Mouse (Mus musculus) right cerebral cortex, postnatal 4 days (tissue): ENCODE measurements around the gene Rgs4.

Experiments
- DNase-seq: peaks from one replicate; pipeline ENCODE4 v3.0.0-alpha.2; 2022

Rgs4 gene

DNA sequence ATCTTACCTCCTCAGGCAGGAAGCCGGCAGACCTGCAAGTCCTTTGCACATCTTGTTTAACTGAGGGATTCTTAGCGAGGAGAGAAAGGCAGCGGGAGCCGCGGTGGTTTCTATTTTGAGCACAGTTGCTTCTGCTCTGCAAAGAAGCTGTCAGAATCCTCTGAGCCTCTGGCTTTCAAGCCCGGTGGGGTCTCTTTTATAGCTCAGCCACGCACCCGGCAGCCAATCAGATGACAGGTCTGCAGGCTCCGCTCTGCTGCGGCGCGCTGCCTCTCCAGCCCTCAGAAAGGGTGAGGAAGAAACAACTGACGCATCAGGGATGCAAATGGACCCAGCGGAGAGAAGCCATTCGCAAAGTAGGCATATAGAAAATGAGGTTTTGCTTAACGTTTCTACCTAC lies at the start of gene Rgs4:
TSS of gene Rgs4 (minus strand) at position 170 of the 400 bp plus-strand sequence.
- peak; percentile 75 for DNase-seq

DNA sequence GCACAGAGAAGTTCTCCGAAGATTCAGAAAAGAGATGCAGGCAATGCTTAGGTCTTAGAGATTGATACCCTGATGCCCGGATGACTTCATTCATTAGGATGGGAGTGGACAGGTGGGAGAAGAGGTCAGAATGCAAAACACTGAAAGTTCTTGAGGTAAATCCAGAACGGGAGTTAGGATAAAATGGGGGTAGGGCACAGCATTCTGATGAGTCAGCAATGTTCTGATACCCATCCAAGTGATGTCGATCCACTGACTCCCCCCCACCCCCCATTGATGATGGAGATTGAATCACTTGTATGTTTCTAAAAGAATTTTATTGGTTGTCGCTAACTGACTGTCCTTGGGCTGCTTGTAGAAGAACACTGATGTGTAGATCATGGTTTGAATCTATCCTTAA lies 45.0 kb upstream of the Rgs4 start:
- no peak for DNase-seq

DNA sequence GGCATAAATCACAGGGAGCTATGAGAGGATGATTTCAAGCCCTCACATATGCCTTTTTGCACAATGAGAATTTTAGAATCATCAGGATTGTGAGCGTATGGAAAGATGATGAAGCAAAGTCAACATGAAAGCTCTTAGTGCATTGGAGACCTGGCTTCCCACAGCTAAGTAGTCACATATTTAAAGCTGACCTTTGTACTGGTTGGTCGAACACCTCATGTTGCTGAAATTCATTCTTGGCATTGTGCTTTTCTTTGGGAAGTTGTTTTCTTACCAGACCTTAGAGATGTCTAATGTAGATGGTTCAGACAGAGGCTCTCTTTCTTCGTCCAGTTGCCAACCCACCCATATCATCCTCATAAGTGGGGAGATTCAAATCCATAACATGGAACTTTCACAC lies 38.5 kb upstream of the Rgs4 start:
- no peak for DNase-seq

DNA sequence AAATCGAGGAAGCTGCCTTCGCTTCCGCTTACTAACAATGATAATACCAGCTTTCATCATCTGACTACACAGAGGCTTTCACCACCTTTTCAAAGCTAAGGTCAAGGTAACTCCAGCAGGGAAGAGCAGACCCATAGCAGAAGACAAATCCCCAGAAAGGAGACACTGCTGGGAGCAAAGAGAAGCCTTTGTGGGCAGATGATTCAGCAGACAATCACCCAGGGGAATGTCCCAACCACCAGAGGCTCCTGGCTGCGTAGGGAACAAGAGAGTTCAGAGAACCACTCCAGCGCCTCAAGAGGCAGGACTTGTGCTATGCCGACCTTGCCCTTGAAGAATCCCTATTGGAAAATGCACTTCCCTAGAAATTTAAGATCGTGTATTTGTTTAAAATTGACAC lies 29.1 kb upstream of the Rgs4 start:
- DNase-seq = no peak

DNA sequence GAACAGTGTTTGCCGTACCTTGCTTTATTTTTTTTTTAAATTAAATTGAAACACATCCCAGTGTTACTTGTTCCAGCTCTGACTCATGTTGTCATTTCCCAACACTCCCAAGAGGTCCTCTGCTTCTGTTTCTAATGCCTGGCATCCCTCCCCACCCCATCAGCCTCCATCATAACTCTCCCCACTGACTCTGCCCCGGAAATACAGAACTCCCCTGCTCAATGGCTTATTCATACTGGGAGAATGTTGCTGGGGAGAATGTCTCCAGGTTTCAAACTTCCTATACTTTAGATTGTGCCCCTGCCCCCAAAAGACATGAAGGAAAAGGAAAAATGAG lies 17.1 kb upstream of the Rgs4 start:
- DNase-seq = no peak

DNA sequence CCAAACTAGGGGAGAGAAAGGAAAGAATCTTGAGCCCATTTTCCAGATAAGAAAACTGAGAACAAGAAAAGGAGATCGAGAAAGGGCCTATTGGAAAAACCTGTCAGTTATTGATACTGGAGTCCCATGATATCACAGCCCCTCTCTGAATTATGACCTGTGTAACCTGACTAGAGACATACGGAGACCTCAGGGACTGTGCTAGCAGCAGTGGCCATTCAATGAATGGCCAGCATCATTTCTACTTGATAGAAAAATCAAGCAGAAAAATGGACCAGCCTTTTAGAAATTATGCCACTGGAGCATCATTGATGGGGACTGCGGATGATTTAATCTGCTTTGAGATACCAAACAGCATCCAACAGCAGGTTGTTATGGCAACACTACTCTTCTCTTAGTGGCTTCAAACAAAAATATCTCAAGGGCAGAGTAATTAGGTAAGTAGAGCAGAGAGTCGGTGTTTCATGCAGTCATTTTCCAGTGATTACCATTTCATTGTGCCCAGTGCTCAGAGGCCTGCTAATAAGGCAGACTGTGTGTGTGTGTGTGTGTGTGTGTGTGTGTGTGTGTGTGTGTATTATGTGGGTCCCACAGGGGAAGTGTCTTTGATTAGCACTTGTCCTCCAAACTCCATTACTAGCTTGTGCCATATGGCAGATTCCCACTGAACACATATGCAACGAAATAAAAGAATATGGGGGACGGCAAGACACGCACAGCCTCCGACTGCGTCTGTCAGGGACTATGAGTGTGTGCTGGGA lies 16.6 kb upstream of the Rgs4 start:
- no peak for DNase-seq

DNA sequence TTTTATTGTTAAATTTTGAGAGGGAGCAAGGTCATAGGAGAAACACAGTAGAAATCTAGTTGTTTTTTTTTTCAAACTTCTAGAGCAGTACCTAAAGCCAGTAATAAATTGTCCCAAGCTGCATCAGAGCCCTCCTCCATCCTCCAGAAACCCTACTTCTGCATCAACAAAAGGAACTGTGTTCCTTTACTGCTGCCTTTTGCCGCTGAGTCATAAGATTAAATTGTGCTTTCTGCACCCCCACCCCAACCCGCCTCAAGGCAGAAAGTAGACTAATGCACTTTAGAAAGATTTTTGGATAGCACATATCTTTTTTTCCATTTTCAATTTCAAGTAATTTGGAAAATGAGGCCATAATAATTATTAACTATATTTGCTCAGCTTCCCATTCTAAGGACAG lies 15.1 kb upstream of the Rgs4 start:
- no peak for DNase-seq

DNA sequence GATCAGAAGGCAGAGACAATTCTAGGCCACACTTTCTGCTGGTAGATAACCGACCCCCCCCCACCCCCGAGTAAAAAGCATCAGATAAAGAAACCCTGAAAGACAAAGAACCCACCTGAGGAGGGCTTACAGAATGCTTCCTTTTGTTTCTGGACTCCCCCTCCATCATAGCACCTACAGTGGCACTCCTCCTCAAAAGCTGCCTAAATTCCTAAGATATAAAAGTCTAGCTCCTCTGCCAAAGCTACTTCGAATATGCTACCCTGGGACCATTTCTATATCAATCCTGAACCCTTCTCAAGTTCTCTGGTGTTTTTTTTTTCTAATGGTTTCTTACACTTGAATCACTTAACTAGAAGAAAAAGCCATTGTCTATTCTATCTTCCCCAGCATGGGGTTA lies 9.1 kb upstream of the Rgs4 start:
- DNase-seq = no peak

DNA sequence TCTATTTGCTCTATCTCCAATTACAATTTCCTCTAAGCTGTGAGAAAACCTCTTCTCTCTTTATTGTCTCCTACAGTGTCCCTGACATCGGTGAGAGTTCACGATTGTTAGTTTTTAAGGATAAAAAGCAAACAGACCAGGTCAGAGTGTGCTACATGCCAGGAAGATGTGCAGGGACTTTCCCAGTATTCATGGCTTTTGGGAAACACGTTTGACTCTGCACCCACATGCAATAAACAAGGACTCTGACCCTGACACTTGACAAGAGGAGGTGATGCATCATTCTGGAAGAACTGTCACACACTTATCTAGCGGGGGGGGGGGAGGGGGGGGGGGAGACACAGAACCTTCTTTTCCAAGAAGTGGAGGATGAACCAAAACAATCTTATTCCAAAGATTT lies 5.0 kb upstream of the Rgs4 start:
- DNase-seq = no peak

DNA sequence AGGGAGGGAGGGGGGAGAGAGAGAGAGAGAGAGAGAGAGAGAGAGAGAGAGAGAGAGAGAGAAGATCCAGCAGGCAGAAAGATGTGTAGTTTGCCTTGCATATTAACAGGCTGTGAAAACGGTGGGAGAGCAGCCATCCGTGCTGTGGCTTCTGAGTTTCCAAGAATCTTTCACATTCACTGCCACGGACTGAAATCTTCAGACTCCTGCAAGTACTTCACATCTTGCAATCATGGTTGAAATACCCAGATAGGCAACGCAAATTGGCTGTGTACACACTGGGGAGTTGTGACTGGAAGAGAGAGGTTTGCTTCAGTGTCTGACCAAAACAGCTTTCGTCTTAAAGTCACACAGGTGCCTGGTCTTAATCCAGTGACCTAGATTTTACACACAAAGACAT lies 997 bp upstream of the Rgs4 start:
- no peak for DNase-seq

DNA sequence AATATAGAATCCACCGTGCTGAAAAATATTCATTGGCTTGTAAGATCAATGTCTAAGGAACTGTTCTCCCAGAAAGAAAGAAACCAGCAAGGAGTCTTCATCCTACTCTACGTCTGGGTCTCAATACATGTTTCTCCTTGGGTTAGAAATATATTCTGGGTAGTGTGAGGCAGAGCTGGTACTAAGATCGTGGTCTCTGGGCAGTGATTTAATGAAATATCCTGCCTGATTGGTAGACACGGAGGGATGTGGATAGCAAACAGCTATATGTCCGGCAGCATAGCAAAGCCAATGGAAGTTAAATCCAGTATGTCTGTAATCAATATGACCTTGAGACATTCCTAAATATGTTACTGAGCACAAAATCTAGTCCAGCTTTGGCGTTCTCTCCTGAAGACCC lies 460 bp upstream of the Rgs4 start:
- no peak for DNase-seq

DNA sequence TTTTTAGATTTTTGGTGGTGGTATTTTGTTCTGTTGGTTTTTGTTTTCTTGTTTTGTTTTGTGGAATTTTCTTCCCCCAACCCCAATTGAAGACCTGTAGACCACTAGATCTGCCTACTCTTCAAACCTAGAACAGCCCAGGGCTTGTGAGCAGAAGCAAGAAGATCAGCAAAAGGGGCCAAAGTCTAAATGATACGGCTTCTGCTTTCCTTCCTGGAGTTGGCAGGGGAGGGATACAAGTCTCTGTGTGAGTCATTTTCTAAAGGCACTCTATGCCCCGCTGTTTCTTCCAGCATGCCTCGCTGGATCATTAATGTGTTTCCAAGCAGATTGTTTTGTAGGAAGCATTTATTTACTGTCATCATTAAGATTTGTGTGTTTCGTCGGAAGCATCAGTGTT lies 6.3 kb downstream of the Rgs4 start:
- no peak for DNase-seq

DNA sequence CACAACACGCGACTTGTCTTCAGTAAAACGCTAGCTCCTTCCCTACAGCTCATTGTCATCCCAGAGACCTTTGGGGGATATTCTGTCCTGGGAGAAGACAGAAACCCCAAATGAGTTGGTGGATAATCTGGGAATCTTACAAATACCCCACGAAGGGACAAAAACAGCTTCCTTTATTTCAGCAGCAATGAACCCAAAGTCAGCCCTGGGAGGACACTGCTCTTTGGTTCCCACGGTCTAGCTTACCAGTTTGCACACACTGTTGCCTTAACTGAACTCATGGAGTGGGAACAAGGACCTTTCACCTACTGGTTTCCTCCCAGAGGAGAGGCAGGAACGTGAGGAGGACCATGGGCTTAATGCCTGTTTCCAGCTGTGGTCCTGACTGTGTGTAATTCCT lies 10.2 kb downstream of the Rgs4 start:
- DNase-seq = no peak

DNA sequence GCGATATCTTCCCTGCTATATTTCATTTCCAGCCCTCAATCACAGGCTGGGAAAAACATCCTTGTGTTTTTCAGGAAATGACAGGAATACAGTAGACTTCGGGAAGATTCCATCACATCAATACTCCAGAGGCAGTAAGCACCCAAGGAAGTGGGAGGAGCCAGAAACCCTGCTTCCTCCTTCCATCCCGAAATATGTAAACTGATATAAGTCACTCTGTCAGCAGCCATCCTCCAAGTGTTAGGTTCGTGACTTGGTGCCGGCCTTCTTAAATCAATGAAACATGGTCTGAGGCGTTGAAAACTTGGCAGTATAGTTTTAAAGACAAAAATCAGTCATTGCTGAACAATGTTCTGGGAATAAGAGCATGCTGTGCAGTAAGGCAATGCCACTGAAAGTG lies 11.3 kb downstream of the Rgs4 start:
- no peak for DNase-seq

DNA sequence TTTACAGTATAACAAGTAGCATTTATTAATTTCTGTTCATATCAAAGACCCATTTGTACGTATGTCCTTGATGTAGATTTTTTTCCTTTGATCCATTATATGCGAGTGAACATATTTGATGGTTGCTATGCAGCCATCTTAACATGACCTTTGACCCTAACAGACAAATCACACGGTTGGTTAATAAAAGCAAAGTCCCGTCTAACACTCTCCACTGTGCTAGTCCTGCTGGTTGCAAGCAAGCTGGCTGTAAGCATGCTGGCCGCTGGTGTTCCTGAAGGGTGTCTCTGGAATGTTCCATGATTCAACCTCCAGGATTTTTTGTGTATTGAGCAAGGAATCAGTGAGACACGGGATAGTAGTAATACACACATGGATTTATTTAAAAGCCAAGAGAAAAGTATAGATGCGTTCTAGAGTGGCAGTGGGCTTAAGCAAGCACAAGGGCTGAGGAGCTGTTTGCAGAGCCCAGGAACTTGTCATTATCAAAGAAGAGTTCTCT lies 16.8 kb downstream of the Rgs4 start:
- DNase-seq = no peak

DNA sequence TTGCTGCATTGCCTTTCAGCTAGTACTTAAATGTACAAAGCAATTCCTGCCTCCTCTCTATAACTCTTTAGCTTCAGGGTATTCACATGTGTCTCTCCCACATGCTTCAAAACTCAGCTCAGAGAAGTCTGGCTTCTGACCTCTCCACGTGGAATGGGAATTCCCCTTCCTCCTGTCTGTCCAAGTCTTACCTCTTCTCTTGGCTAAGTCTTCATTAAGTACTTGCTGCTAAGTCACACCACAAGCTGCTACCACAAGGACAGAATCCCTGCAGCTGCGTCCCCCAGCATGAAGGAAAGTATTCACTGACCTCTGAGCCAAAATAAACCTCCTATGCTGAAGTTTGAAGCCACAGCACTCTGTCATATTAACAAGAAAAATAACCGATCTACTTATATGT lies 21.1 kb downstream of the Rgs4 start:
- no peak for DNase-seq

DNA sequence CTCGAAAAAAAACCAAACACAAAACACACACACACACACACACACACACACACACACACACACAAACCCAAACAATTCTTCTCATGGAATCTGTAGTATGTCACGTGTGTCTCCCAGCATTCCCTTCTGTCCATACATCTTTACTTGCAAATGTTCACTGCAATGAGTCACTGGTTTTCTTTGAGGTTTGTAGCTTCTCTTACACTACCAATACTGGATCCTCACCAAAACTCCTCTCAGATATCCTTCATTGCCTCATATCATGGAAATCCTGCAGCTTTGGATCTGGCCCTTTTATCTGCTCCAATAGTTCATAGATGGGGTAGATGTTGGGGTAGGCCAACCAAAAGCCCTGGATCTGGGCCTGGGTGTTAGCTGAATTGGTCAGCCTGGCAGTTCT lies 25.6 kb downstream of the Rgs4 start:
- DNase-seq = no peak

DNA sequence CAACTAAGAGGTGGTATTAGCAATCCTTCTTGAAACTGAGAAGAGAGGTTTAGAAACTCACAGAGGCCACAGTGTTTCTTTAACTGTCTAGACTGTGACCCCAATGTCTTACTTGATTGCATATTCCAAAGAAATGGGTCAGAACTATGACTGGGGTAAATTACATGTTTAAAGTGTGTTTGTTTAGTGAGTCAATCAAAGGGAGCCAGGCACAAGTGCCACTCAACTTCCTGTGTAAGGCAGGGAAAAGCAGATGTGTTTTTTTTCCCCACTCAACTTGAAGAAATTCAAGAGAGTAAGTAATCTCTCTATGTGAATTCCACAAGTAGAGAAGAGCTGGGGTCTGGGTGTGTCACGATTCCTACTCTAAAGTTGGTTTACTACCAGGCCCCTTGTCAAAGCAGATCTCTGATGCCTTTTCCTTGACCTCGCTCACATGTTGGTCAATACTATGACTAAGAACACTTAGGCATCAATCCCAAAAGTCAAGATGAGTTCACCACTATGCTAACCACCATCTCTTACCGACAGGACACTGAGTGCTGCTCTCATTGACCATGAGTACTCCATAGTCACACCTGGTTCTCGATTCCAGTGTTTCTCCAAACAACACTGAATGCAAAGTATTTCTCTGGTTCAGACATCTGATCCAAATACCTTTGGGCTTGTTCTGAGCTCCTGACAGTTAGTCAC lies 42.9 kb downstream of the Rgs4 start:
- no peak for DNase-seq

DNA sequence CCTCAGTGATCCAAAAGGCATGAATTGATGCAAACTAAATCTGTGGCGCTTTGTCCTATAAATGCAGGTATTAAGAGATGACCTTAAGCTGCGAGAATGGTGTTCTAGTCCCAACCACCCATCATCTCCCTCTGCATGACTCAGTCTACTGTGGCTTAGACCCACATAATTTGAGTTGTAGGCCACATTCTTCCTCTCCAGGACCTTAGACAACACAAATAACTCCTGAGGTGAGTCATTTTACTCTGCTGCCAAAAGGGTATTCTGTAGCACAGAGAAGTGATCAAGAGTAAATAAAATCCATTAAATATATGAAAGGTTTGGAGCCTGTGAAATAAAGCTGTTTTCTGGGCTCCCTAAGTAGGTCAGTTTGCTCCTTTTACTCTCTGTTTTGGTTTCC lies 48.3 kb downstream of the Rgs4 start:
- DNase-seq = no peak

DNA sequence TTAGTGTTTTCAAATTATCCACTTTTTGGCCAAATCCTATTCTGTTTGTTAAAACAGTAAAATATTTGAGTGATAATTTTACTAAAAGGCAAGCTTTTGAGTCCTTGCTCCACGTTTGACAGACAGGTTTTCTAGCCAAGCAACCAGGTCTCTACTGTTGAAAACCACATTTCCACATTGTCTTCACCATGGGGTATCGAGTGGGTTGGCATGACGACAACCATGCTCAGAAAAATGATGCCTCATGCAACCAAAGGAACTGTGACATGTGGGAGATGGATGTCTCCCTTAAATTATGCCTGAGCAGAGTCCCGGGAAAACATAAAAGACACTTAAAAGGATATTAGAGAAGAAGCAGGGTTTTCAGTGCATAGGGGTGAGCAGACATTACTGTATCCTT lies 50.2 kb downstream of the Rgs4 start:
- DNase-seq = no peak

DNA sequence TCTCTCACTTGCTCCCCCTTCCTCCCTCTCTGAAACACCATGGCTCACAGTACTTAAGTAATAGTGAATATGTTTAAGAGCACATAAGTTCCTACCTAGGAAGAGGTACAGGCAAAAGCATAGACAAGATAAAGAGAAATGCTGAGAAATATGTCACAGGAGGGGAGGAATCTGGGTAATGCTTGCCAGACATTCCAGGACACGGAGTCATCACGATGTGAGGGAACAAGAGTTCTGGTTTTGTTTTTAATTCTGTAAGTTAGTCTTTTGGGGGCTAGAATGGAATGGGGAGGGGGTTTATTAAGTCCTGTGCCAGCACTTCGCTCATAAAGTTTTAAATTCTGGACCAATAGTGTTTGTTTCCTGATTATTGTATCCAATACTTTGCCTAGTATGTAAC lies 52.1 kb downstream of the Rgs4 start:
- DNase-seq = no peak

DNA sequence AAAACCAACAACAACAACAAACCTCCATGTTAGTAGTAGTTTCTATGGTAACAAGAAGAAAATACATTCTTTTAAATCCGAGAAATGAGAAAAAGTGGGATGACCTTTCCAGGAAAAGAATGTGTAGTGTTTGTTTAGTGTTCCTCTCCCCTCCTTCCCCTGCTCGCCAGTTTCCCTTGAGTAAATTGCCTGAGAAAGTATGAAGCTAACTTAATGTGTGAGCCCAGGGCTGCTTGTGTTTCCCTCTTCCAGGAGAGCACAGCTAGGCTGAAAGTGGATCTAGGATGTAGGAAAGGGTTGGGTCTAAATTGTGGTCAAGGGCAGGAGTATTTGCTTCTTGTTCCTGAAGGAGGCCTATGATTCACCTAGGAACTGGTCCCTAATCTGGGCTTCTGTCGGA lies 53.9 kb downstream of the Rgs4 start:
- DNase-seq = no peak

DNA sequence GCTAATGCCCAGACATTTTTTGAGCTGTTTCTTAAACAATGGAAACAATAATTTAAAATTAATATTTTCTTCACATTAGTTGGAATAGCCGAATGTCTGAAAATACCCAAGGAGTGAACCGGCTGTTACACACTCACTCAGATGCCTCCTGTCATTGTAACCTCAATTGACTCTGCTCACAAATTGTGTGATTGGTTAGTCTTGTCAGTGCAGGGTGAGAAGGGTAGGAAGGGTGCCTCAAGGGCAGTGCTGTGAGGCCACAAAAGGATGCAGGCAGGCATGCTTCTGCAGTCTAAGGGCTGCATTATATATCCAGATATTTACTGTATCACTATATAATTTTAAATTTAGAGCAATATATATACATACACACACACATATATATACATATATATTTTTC lies 54.4 kb downstream of the Rgs4 start:
- DNase-seq = no peak
